Mouse (Mus musculus): Measurements from ENCODE around the gene A4galt. TPM values are rescaled to one million over a fixed set of nuclear protein-coding genes. Genes with fewer than 3 reads are reported as not detected.

The A4galt gene
- total RNA-seq, 2 experiments from 2014 or later: not detected

DNA sequence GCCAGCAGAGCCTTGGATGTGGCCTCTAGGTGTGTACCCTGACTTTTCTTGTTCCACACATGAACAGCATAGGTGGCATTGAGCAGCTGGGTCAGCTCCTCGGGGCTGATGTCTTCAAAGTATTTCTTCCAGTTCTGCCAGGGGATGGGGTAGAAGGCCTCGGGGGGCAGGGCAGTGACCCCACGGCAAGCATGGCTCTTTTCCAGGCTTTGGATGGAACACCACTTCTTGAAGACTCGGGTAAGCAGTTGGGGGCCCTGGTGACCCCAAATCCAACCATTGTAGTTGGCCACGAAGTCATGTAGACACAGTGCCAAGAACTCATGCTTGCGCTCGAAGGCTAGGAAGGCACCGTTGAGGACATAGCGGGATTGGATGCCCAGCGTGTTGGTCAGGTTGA is 24.0 kb downstream of the A4galt start:
- ATAC-seq (replicated peaks; ENCODE audit: poor library complexity): no peak

DNA sequence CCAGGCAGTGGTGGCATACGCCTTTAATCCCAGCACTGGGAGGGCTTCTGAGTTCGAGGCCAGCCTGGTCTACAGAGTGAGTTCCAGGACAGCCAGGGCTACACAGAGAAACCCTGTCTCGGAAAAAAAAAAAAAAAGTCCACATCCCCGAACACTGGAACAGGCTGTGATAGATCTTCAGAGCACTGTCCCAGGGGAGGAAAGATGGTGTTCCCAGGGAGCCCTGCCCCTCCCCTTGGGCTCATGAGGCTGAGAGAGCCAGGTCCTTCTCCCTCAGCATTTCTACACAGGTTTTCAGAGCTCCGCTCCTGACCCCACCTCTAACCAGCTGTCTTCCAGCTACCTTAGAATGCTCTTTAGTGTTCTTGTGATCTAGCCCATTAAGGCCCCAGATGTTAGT is 24.7 kb downstream of the A4galt start:
- ATAC-seq (replicated peaks; ENCODE audit: poor library complexity): no peak

DNA sequence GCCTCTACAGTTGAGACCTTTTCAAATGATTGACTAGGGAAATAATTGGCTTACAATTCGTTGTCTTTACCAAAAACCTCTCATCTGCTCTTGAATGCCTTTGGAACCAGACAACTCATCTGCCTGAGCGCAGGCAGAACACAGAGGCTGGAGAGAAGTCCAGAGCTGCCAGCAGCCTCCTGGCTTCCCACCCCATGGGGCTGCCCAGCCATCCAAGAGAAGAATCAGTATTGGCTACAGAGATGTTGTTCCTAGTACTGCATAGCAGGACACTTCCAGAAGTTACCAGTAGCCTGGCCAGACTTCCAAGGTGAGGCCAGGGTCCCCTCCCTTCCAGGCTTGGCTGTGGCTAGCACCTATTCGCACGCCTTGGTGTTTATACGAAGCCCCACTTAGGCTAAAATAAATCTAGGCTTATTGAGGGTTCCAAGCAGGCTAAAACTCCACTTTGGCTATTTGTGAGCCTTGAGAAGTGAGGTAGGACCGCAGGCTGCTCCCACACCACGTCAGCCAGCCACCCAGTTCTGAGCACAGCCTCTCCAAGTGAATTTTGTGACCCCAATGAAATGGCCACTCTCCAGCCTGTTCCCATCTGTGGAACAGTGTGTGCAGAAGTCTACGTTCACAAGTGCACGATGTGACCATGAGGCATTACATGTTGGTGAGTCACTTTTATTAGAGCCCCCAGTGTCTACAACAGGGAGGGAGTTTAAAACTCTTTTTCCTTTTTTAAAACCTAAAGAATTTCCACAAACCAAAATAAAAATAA is 25.3 kb downstream of the A4galt start:
- no peak for ATAC-seq (replicated peaks; ENCODE audit: poor library complexity)

DNA sequence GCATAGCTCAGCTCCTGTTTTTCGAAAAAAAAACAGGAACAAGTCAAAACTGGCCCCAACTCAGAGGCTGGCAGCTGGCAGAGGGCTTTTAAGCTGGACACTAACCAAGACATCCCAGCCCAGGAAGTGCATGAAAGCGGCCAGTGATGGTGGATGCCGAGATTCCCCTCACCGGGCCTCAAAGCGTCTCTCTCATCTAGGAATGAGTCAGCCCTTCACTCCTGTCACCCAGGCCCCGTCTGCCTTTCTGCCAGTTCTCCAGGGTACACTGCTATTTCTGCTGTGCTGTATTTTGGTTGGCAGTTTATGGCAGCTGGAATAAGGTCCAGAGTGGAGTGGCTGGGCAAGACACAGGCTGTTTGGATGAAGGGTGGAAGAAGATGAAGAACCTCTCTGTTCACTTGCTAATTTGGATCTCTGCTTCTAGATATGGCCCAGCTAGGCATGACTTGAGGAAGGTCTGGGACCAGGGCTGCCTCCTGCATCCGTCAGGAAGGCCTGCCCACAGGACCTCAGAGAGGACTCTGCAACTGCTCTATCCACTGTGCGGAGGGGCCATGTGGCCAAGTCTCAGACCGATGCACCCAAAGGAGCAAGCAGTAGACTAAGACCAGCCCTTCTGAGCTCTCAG is 27.3 kb downstream of the A4galt start:
- ATAC-seq (replicated peaks; ENCODE audit: poor library complexity): no peak

DNA sequence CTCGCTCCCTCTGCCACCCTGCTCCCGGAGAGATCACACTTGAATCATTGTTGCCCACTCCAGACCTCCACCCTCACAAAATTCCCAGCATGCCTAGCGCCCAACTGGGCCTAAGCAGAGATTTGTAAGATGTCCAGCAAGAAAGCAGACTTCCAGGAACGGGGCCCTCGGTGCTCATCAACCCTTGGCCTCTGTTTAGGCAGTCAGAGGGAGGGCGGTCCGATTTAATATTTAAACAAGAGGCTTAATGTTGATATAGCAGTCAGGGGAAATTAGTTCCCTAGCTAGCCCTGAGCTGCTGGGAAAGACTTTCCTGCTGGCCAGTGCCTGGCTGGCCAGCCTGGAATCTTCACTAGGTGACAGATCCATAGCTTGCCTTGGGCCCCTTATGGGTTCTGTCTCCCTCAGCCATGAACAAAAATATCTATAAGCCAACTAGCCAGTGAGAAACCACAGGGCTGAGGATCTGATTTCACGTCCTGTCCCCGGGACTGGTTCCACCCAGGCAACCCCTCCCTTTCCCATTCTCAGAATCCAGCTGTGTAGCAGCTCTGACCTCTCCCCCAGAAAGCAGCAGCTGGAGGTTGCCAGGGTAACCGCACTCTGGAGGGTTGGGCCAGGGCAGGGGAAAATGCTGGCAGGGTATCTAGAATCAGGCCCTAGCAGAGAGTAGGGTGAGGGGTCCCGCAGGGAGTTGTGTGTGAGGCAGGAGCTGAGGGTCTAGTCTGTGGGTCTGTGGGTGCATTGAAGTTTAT is 28.2 kb downstream of the A4galt start:
- ATAC-seq (replicated peaks; ENCODE audit: poor library complexity): no peak

DNA sequence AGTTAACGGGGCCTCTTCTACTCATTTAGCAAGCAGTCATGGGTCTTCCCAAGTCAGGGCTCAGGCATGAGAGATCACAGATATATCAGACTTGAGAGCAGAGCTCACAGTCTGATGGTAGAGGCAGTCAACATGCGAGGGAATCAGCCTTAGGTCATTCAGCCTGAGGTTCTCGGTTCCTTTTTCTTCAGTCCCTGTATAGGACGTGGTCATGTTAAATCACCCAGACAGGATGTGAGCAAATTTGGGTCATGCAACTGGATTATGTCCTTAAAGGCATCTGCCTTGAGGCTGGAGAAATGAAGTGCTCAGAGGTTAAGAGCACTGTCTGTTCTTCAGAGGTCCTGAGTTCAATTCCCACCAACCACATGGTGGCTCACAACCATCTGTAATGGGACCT is 29.9 kb downstream of the A4galt start:
- ATAC-seq (replicated peaks; ENCODE audit: poor library complexity): peak; percentile 74

DNA sequence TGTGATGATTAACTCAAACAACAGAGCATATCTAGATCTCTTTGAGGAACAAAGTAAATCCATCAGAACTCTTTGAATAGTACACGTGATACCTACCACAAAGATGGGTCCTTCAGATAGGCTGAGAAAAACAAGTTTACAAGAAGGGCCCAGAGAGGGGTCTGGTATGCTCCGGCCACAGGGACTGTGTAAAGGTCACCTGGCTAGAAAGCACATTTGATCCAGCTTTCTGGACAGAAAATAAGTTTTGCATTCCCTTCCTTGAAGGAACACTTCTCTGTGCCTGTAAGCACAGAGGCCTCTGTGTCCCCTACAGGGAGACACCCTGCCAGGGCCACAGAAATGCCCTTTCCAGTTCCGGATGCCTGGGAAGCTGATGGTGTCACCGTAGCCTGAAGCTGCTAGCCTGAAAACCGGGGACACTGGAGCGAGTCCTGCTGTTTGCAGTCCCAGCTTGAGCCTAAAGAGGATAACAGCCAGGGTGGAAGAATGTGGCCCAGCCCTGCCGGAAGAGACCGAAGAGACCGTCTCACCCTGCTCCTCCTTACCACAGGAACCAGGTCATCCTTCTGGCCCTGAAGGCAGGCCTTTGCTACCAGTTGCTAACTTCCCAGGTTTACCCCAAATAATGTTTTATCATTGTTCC is 31.1 kb downstream of the A4galt start:
- ATAC-seq (replicated peaks; ENCODE audit: poor library complexity): no peak

DNA sequence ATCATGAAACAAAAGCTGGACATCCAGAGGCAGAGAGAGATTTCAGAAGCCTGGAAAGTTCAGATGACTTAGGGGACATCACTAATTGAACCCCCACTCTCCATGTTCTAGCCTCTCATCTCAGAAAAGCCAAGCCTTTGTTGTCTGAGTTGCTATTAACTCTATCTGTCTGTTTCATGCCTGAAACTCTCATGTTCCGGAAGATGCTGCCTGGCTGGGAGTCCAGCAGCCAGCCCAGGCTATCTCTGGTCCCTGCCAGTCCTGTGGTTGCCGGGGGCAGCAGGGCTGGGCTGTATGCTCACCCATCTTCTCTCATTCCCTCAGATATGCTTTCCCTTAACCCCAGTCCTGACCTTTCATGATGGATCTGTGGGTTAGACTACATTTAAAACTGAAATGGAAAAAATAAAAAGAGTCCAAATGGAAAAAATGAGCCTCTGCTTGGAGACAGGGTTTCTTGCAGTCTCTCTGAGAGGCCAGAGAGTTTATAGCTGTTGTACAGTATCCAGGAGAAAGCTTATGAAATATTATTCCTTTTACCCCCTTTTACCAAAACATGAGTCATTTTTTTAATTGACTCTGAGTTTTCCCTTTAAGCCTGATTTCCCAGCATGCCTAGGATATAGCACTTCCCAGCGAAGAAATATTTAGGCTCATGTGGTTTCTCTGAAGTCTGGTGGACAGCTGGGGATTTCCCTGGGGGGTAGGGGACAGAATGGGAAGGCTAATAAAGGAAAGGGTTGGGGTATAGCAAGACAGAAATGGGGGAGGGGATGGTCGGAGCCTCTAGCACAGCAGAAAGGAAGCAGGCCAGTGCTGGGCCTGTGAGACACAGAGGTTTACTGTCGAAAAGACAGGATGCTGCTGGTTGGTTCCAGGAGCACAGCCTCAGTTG is 36.0 kb downstream of the A4galt start:
- ATAC-seq (replicated peaks; ENCODE audit: poor library complexity): no peak

DNA sequence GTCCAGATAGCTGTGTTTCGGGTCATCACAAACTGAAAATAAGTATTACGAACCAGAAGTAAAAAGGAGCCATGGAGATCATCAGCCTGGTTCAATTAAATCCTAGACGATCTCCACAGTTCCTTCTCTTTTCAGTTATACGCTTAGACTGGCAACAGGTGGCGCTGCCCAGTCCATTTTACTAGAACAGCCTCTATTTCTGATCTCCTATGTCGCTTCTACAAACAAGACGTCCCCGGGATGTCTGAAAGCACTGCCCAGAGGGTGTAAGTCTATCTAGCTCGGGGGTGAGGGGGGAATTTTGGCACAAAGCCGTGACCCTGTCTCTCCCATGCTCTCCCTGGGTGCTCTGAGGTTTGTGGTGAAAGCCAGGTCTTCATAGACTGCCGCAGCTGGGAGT is 41.3 kb downstream of the A4galt start:
- peak; percentile 78 for ATAC-seq (replicated peaks; ENCODE audit: poor library complexity)

DNA sequence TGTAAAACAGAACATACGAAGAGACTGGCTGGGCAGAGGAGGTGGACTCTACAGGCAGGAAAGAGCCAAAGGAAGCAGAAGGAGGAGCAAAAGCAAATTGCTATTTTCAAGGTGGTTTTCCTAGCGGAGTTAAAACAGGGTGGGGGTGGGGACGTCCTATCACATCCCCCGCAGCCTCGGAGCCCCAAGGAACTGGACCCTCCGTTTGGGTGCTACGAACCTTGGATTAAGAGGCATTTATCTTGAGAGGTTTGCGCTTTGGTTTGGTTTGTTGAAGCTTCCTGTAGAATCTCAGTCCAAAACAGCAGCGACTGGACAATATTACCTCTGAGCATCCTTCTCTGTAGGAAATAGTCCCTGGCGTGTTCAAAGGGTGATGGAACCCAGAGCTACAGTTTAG is 41.9 kb downstream of the A4galt start:
- ATAC-seq (replicated peaks; ENCODE audit: poor library complexity): no peak

DNA sequence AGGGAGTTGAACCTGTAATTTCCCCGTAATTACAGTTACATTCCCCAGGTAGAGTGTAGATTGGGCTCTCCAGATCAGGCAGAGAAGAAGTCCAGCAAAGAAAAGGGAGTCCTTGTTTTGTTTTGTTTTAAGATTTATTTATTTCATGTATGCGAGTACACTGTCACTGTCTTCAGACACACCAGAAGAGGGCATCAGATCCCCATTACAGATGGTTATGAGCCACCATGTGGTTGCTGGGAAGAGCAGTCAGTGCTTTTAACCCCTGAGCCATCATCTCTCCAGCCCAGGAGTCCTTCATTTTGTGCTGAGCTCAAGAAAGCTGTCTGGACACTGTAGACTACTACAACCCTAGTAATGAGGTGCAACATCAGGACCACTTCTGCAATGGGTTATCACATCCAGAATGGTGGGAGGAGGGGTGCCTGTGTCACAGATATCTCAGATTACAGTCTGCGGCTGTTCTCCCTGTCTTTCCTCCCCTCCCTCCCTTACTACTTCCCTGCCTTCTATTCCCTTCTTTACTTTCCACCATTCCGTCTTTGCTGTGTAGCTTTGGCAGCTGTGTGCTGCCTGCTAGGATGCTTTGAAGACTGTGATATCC is 42.4 kb downstream of the A4galt start:
- ATAC-seq (replicated peaks; ENCODE audit: poor library complexity): no peak

DNA sequence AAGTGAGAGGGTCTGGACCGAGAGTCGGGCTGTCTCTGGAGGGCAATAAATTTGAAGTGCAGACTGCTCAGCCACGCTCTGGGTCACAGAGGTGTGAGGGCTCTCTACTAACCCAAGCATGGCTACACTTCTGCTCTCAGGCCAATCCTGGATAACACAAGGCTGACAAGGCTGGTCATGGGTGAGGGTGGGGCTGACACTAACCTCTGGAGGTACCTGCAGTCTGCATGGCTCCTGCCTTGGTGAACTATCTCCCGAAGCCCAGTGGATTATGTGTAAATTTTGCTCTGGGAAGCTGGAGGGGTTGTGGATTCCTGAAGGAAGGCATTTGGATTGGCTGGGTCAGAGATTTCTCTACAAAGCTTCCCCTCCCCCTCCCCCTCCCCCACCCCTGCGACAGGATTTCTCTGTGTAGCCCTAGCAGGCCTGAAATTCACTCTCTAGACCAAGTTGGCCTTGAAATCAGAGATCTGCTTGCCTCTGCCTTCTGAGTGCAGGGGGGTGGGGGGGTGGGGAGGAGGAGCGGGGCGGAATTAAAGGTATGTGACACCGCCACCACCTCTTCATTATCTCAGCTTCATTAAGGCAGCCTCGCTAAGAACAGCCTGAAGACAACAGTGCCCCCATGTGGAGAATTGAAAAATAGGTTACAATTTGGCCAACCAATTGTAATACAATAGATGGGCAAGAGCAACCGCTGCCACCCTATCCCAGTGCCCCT is 46.7 kb downstream of the A4galt start:
- ATAC-seq (replicated peaks; ENCODE audit: poor library complexity): peak; percentile 93

DNA sequence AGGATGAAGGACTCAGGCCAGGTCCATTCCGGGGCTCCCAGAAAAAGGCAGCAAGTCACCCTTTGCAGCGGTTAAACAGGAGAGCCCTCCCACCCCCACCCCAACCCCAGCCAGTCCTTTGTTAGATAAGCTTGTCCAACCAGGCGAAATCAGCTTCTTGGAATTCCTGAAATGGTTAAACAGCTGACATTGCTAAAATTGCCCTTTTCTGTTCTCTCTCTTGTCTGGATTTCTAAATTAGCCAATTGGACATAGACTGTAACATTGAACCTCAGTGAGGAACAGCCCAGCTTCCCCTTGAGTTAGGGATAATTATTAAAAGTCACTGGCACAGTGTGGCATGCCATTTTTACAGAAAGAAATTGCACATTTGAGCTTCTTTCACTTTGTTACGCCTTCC is 49.2 kb downstream of the A4galt start:
- ATAC-seq (replicated peaks; ENCODE audit: poor library complexity): no peak

DNA sequence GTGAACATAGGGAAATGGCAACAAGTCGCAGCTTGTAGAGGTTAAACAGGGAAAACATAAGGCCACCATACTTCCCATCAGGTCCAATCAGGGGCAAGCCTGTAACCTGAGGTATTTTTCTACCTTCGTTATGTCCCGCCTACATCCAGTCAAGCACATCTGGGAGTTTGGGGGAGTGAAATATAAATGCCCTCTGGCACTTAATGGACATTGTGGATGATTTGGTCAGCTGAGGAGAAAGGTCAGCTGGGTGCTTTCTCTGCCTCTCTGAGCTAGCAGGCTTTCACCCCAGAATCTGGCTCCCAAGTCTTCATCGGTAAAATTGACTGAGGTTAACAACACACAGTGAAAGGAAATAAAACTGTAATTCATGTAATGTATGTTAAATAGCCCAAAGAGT is 58.2 kb downstream of the A4galt start:
- no peak for ATAC-seq (replicated peaks; ENCODE audit: poor library complexity)

DNA sequence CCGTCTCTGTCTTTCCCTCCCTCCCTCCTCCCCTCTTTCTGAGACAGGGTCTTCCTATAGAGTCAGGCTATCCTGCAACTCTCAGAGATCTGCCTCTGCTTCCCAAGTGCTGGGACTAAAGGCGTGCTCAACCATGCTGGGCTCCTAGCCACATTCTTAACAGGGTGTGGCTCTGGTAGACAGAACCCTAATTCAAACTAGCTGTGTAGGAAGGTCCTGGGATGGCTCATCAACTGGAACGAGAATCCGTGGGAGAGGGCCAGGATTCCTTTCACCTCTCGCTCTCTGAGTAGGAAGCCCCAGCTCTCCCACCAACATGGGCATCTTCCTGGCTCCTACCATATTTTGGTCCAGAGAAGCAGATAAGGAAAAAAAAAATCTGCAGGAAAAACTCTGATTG is 69.2 kb downstream of the A4galt start:
- ATAC-seq (replicated peaks; ENCODE audit: poor library complexity): no peak

DNA sequence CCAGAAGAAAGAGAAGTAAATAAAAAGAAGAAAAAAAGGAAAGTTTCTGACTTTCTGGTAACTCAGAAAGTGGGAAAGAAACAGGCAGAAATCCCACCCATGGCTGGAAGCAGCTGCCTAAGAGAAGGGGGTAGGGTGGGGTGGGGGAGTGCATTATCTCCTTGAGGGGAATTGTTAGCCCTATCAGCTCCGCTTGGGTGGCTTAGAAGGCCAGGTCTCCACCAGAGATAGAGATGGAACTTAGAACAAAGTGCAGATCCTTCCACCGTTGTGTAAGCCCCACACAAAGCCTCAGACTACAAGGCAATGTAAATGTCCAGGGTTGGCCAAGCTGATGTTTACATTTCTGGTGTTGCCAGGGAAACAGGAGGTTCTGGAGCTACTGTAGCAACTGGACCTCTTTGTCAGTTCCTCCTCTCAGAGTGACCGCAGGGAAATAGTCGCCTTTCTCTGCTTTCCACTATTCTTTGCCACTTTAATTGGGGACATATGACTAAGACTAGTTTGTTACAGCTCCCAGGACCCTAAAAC is 69.7 kb downstream of the A4galt start:
- 0 out of 2 replicates have a peak, but pooled peaks have one; percentile 17 for ATAC-seq (replicated peaks; ENCODE audit: poor library complexity)

DNA sequence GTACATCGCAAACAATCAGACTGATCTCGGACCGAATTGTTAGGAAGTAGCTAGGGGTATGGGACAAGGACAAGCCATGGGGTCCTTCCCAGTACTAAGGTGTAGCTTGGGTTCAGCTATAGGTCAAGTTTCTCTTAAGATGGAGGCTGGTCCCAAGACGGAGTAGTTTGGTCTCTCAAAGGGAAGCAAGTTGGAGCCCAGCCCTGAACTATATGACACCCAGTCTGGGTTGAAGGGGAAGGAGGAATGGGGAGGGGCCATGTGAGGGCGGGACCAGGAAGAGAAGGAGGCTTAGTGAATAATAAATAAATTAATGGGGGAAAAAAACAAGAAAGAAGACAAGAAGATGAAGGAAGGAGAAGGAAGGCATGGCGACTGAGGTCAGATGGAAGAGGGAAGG is 71.6 kb downstream of the A4galt start:
- ATAC-seq (replicated peaks; ENCODE audit: poor library complexity): no peak

Measured in megakaryocyte progenitor cell, adult 5-6 weeks (primary cell).